20 mouse cellular contexts compared by ENCODE assay signal in the genomic region with DNA sequence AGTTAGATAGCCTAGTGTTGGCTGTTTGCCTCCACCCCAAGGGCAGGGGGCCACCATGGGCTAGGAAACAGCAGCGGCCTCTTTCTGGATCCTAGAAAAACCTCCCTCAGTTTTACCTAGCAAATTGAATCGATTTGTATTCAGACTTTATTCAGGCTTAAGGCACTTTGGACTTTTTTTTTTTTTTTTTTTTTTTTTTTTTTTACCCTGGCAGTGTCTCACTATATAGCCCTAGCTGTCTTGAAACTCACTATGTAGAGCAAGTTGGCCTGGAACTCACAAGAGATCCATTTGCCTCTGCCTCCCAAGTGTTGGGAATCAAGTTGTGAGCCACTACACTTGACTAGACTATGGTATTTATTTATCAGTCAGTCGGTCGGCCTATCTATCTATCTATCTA. TPM values are rescaled to one million over a fixed set of nuclear protein-coding genes. Genes with fewer than 3 reads are reported as not detected.
A peak's percentile ranks its signal among the peaks of the same experiment; 100 is the strongest.
DNase-seq lines count a peak whose midpoint lies in the region; ATAC-seq and TF ChIP-seq lines count a peak whose summit lies in the region.
"Had no signal": no experiment of that assay in that cellular context is flagged by ENCODE, and none has a peak within 500 bp of the region (broad histone marks: within the 10 kb centered on the region; RNA-seq: fewer than 3 reads in every experiment).

No protein-coding gene starts in this region.

- no peak overlapping the region for H3K4me3 ChIP-seq in liver, embryonic 12.5 days
- H3K4me3 ChIP-seq in MEL (ENCODE audit: control insufficient read depth in 1 of 2, insufficient read depth in 1 of 2, low read depth in 2 of 2, low read length in 2 of 2): no peak overlapping the region
- H3K4me3 ChIP-seq in liver, embryonic 14.5 days (ENCODE audit: insufficient read depth in 1 of 2, low read depth in 2 of 2, low read length in 2 of 2): no peak overlapping the region
- no peak overlapping the region for H3K4me3 ChIP-seq in kidney, embryonic 16.5 days (ENCODE audit: low read length)
- H3K4me3 ChIP-seq: embryonic facial prominence, embryonic 10.5 days; embryonic facial prominence, embryonic 12.5 days; forebrain, embryonic 13.5 days; forebrain, embryonic 15.5 days had no signal

- peaks cover 29% of the 10 kb centered on the region for H3K79me2 ChIP-seq in MEL (ENCODE audit: control insufficient read depth, insufficient read depth, low read length, poor library complexity)

- WGBS in liver, embryonic 12.5 days (ENCODE audit: insufficient replicate concordance): 80% methylated on average over 4 of the region's 4 CpGs
- 75% methylated on average over 4 of the region's 4 CpGs for WGBS in liver, embryonic 14.5 days (ENCODE audit: insufficient replicate concordance)
- WGBS in kidney, embryonic 16.5 days: 85% methylated on average over 4 of the region's 4 CpGs

- H3K9me3 ChIP-seq in liver, embryonic 12.5 days (replicated peaks): no peaks in the 10 kb centered on the region
- H3K9me3 ChIP-seq in MEL (replicated peaks; ENCODE audit: insufficient read depth, low read length): no peaks in the 10 kb centered on the region
- no peaks in the 10 kb centered on the region for H3K9me3 ChIP-seq in liver, embryonic 14.5 days (ENCODE audit: control insufficient read depth, low read length)
- no peaks in the 10 kb centered on the region for H3K9me3 ChIP-seq in kidney, embryonic 16.5 days (ENCODE audit: low read length)
- H3K9me3 ChIP-seq: embryonic facial prominence, embryonic 10.5 days; embryonic facial prominence, embryonic 12.5 days; forebrain, embryonic 13.5 days; forebrain, embryonic 15.5 days had no signal

- H3K4me2 ChIP-seq in liver, embryonic 12.5 days: 0 out of 2 replicates have a peak overlapping the region, but pooled peaks have one; percentile 96
- H3K4me2 ChIP-seq in liver, embryonic 14.5 days (ENCODE audit: low read depth): no peak overlapping the region
- H3K4me2 ChIP-seq in kidney, embryonic 16.5 days (replicated peaks; ENCODE audit: low read depth, low read length): no peak overlapping the region
- H3K4me2 ChIP-seq: embryonic facial prominence, embryonic 12.5 days; forebrain, embryonic 13.5 days; forebrain, embryonic 15.5 days had no signal

- ATAC-seq in liver, embryonic 12.5 days: no peak
- ATAC-seq in liver, embryonic 14.5 days (ENCODE audit: insufficient read depth): no peak
- ATAC-seq in kidney, embryonic 16.5 days (ENCODE audit: low FRiP score, low TSS enrichment): no peak
- ATAC-seq: activated CD4-positive, CD25-positive, alpha-beta regulatory T cell, adult 4 months; forebrain, embryonic 13.5 days; forebrain, embryonic 15.5 days; Patski had no signal

- no peak for TF ChIP-seq RAD21 in MEL (IDR thresholded peaks at IDR 0.05; ENCODE audit: low read depth, low read length)

- no peak for DNase-seq in liver
- no peak for DNase-seq in MEL (ENCODE audit: low read depth, low spot score)
- DNase-seq in liver, embryonic 14.5 days (ENCODE audit: low read depth in 3 of 3, low spot score in 3 of 3): no peak
- no peak for DNase-seq in lung, postnatal 36 days
- DNase-seq: adrenal gland, adult 8-10 months; adrenal gland, postnatal 14 days; adrenal gland, postnatal 36 days; cerebellum, adult 11-12 months; cerebellum, adult 2 months; cerebellum, adult 9-10 months; cerebellum, postnatal 10 days; cerebellum, postnatal 25 days had no signal

- H3K4me1 ChIP-seq in liver, embryonic 12.5 days: peaks cover 59% of the 10 kb centered on the region
- H3K4me1 ChIP-seq in MEL (ENCODE audit: control insufficient read depth in 1 of 2, insufficient read depth in 2 of 2, low read length in 2 of 2): peaks cover 27% of the 10 kb centered on the region in 2 experiments
- H3K4me1 ChIP-seq in liver, embryonic 14.5 days (replicated peaks; ENCODE audit: control insufficient read depth in 2 of 2, insufficient read depth in 2 of 2, low read length in 1 of 2): peaks cover 23 to 31% of the 10 kb centered on the region in 2 experiments
- peaks cover 17% of the 10 kb centered on the region for H3K4me1 ChIP-seq in kidney, embryonic 16.5 days (ENCODE audit: insufficient read depth, low read length)

- no peak for TF ChIP-seq CTCF in MEL (IDR thresholded peaks at IDR 0.05 in 2 of 3, conservative IDR thresholded peaks at IDR 0.05 in 1 of 3; ENCODE audit: control insufficient read depth in 1 of 3, insufficient read depth in 1 of 3, low read depth in 2 of 3, low read length in 3 of 3, poor library complexity in 1 of 3, severe bottlenecking in 1 of 3)
- TF ChIP-seq CTCF in liver, embryonic 14.5 days (IDR thresholded peaks at IDR 0.05; ENCODE audit: low read depth): no peak

- peaks cover 4% of the 10 kb centered on the region; the same call in 1 of the 2 replicates for H3K36me3 ChIP-seq in liver, embryonic 12.5 days
- peaks cover 0 to 22% of the 10 kb centered on the region in 2 experiments; a peak in 2 of 4 replicates for H3K36me3 ChIP-seq in MEL (ENCODE audit: control insufficient read depth in 1 of 2, insufficient read depth in 2 of 2, low read length in 2 of 2)
- no peaks in the 10 kb centered on the region; the same call in 1 of the 2 replicates for H3K36me3 ChIP-seq in liver, embryonic 14.5 days (replicated peaks; ENCODE audit: control insufficient read depth, insufficient read depth, low read depth)
- no peaks in the 10 kb centered on the region for H3K36me3 ChIP-seq in kidney, embryonic 16.5 days (ENCODE audit: insufficient read depth, low read length)
- H3K36me3 ChIP-seq: embryonic facial prominence, embryonic 12.5 days; forebrain, embryonic 15.5 days had no signal

- no peak overlapping the region for H3K27ac ChIP-seq in liver, embryonic 12.5 days
- no peak overlapping the region for H3K27ac ChIP-seq in MEL (ENCODE audit: control insufficient read depth, low read depth, low read length)
- no peak overlapping the region for H3K27ac ChIP-seq in liver, embryonic 14.5 days
- no peak overlapping the region for H3K27ac ChIP-seq in kidney, embryonic 16.5 days (ENCODE audit: low read length)
- H3K27ac ChIP-seq: embryonic facial prominence, embryonic 10.5 days; embryonic facial prominence, embryonic 12.5 days; forebrain, embryonic 13.5 days; forebrain, embryonic 15.5 days had no signal

- H3K27me3 ChIP-seq in liver, embryonic 12.5 days (replicated peaks): no peaks in the 10 kb centered on the region
- no peaks in the 10 kb centered on the region for H3K27me3 ChIP-seq in MEL (ENCODE audit: control insufficient read depth in 1 of 2, insufficient read depth in 2 of 2, low read length in 2 of 2)
- no peaks in the 10 kb centered on the region for H3K27me3 ChIP-seq in liver, embryonic 14.5 days (ENCODE audit: control insufficient read depth, insufficient read depth, low read length)
- no peaks in the 10 kb centered on the region for H3K27me3 ChIP-seq in kidney, embryonic 16.5 days (ENCODE audit: insufficient read depth, low read length)
- H3K27me3 ChIP-seq: embryonic facial prominence, embryonic 12.5 days; forebrain, embryonic 13.5 days; forebrain, embryonic 15.5 days; Patski had no signal

- no peak overlapping the region for H3K9ac ChIP-seq in liver, embryonic 12.5 days
- no peak overlapping the region for H3K9ac ChIP-seq in MEL (ENCODE audit: control insufficient read depth, low read depth, low read length, poor library complexity, severe bottlenecking)
- peak overlapping the region; percentile 18; the same call in 1 of the 2 replicates for H3K9ac ChIP-seq in liver, embryonic 14.5 days (replicated peaks)
- no peak overlapping the region for H3K9ac ChIP-seq in kidney, embryonic 16.5 days (replicated peaks; ENCODE audit: low read length)
- H3K9ac ChIP-seq: embryonic facial prominence, embryonic 12.5 days; forebrain, embryonic 13.5 days; forebrain, embryonic 15.5 days had no signal

- no peak for TF ChIP-seq EP300 in MEL (IDR thresholded peaks at IDR 0.05; ENCODE audit: low read depth in 1 of 2, low read length in 2 of 2)
- TF ChIP-seq EP300 in liver, embryonic 14.5 days (IDR thresholded peaks at IDR 0.05; ENCODE audit: low read depth): no peak

- no peak for TF ChIP-seq POLR2A in MEL (IDR thresholded peaks at IDR 0.05; ENCODE audit: control insufficient read depth in 1 of 2, insufficient read depth in 1 of 2, low read depth in 1 of 2, low read length in 2 of 2, poor library complexity in 1 of 2)

TF ChIP-seq in MEL, 35 proteins besides CTCF, POLR2A, EP300 and RAD21:
- peak; percentile 59; the same call in 1 of the 2 replicates for TF ChIP-seq ZNF384 (IDR thresholded peaks at IDR 0.05; ENCODE audit: low read depth, low read length)
- no peak for TF ChIP-seq SMC3 (IDR thresholded peaks at IDR 0.05; ENCODE audit: low read depth, low read length)
- TF ChIP-seq HCFC1 (IDR thresholded peaks at IDR 0.05; ENCODE audit: low read depth, low read length): no peak
TF ChIP-seq in MEL: peak in this region for 1.

RNA-seq across cellular contexts. Expression of a gene that starts 1.9 kb away (rescaled TPM):
- polyA plus RNA-seq in liver, embryonic 12.5 days (2016; fragmentation: Nextera tagmentation; extraction: Ambion mirVana): 62.7 and 64.0 TPM in 2 replicates
- total RNA-seq in MEL (2012; rRNA removed): 41.9 and 43.9 TPM in 2 replicates
- 10 to 100 TPM in 1 of 2 experiments, not detected in 1; 76.5 TPM for polyA plus RNA-seq in MEL (2012; ENCODE audit: insufficient read depth in 1 of 2, insufficient read length in 2 of 2, low read depth in 1 of 2, low replicate concordance in 2 of 2, missing spikeins in 1 of 2)
- 29.9 and 32.5 TPM in 2 replicates for polyA plus RNA-seq in liver, embryonic 14.5 days (2012; rRNA removed)
- polyA plus RNA-seq in liver, embryonic 14.5 days (2014; fragmentation: Nextera tagmentation; extraction: Ambion mirVana): 36.2 and 43.7 TPM in 2 replicates
- 38.9 and 40.8 TPM in 2 replicates for polyA plus RNA-seq in kidney, embryonic 16.5 days (2015; fragmentation: Nextera tagmentation; extraction: Ambion mirVana)

RNA-seq across cellular contexts. Expression of a gene that starts 33.2 kb away (rescaled TPM):
- 27.1 and 28.1 TPM in 2 replicates for polyA plus RNA-seq in liver, embryonic 12.5 days (2016; fragmentation: Nextera tagmentation; extraction: Ambion mirVana)
- total RNA-seq in MEL (2012; rRNA removed): 32.6 and 35.9 TPM in 2 replicates
- polyA plus RNA-seq in MEL (2012; ENCODE audit: insufficient read depth in 1 of 2, insufficient read length in 2 of 2, low read depth in 1 of 2, low replicate concordance in 2 of 2, missing spikeins in 1 of 2): 10 to 100 TPM in 1 of 2 experiments, not detected in 1; 28.8 TPM
- 9.8 and 10.9 TPM in 2 replicates for polyA plus RNA-seq in liver, embryonic 14.5 days (2012; rRNA removed)
- polyA plus RNA-seq in liver, embryonic 14.5 days (2014; fragmentation: Nextera tagmentation; extraction: Ambion mirVana): 15.5 and 17.7 TPM in 2 replicates
- polyA plus RNA-seq in kidney, embryonic 16.5 days (2015; fragmentation: Nextera tagmentation; extraction: Ambion mirVana): 38.6 and 39.0 TPM in 2 replicates

RNA-seq across cellular contexts. Expression of a gene that starts 33.4 kb away (rescaled TPM):
- polyA plus RNA-seq in liver, embryonic 12.5 days (2016; fragmentation: Nextera tagmentation; extraction: Ambion mirVana): 186 and 192 TPM in 2 replicates
- 61.3 and 80.0 TPM in 2 replicates for total RNA-seq in MEL (2012; rRNA removed)
- 10 to 100 TPM in 1 of 2 experiments, not detected in 1; 66.5 TPM for polyA plus RNA-seq in MEL (2012; ENCODE audit: insufficient read depth in 1 of 2, insufficient read length in 2 of 2, low read depth in 1 of 2, low replicate concordance in 2 of 2, missing spikeins in 1 of 2)
- polyA plus RNA-seq in liver, embryonic 14.5 days (2012; rRNA removed): 98.4 and 108 TPM in 2 replicates
- 243 and 246 TPM in 2 replicates for polyA plus RNA-seq in liver, embryonic 14.5 days (2014; fragmentation: Nextera tagmentation; extraction: Ambion mirVana)
- 84.4 and 107 TPM in 2 replicates for polyA plus RNA-seq in kidney, embryonic 16.5 days (2015; fragmentation: Nextera tagmentation; extraction: Ambion mirVana)
